Mouse (Mus musculus) testis, adult 2 months (tissue): Measurements from ENCODE around the gene Ifna6. TPM values are rescaled to one million over a fixed set of nuclear protein-coding genes. Genes with fewer than 3 reads are reported as not detected.
"Not testable (repeated sequence)": the region's sequence is repeated elsewhere in the genome, so short reads cannot be mapped to it uniquely, and the experiment has no call there.

Experiments
- H3K27ac ChIP-seq: fragments of 200-500 bp; 2 replicates; pipeline ENCODE4 v1.5.1; 2012; ENCODE audit warnings: low read depth, low read length; ENCODE audit not compliant: control insufficient read depth, insufficient read depth
- H3K27me3 ChIP-seq: fragments of 200-500 bp; 2 replicates; pipeline ENCODE4 v1.6.1; 2012; ENCODE audit warnings: mild to moderate bottlenecking, low read length, moderate library complexity; ENCODE audit not compliant: control insufficient read depth, insufficient read depth
- H3K36me3 ChIP-seq: fragments of 200-500 bp; 2 replicates; pipeline ENCODE4 v1.6.1; 2012; ENCODE audit warnings: mild to moderate bottlenecking, low read length; ENCODE audit not compliant: control insufficient read depth, insufficient read depth
- H3K4me1 ChIP-seq: fragments of 200-500 bp; 2 replicates; pipeline ENCODE4 v1.6.1; 2012; ENCODE audit warnings: low read length; ENCODE audit not compliant: control insufficient read depth, insufficient read depth
- H3K4me3 ChIP-seq: fragments of 200-500 bp; 2 replicates; pipeline ENCODE4 v1.5.1; 2012; ENCODE audit warnings: low read depth, mild to moderate bottlenecking, low read length, moderate library complexity, mixed read lengths; ENCODE audit not compliant: control insufficient read depth
- CTCF ChIP-seq: fragments of 200-500 bp; IDR thresholded peaks from 2 replicates; pipeline ENCODE4 v1.5.1; 2012; ENCODE audit warnings: low read depth, mild to moderate bottlenecking, inconsistent platforms, low read length, moderate library complexity; ENCODE audit not compliant: control insufficient read depth, insufficient read depth, insufficient replicate concordance
- POLR2A ChIP-seq: fragments of 200-500 bp; IDR thresholded peaks from 2 replicates; pipeline ENCODE4 v1.6.1; 2012; ENCODE audit warnings: low read depth, mild to moderate bottlenecking, inconsistent platforms, low read length, moderate library complexity; ENCODE audit not compliant: control insufficient read depth
- polyA plus RNA-seq: library from polyadenylated mRNA; depleted of rRNA; stranded (reverse); fragments of >200 nt; gene quantifications from 2 replicates; pipeline ENCODE4 v1.2.3, GENCODE M21; 2012

Gene Ifna6
- polyA plus RNA-seq, 1 experiment: not detected

DNA sequence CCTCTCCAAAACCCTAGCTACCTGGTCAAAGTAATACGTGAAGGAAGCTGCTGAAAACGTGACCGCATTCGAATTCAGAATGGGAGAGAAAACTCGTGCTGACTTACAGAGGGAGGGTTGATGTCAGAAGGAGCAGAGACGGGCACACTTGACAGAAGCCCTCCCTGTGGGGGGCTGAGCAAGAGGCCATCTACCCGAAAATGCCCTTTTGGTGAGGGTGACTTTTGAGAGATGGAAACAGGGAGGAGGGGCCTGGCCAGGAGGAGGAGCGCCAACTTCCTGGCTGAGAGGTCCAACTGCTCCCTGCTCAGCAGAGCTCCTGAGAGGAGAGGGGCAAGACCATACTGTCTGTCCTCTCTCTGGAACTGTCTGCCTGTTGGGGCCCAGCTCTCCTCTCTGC lies 22.0 kb upstream of the Ifna6 start, which contains the start of gene Gm13288:
Gene Gm13288 (plus strand): TSS at position 301 of the 400 bp plus-strand sequence.
- H3K4me1 ChIP-seq, H3K36me3 ChIP-seq, H3K27me3 ChIP-seq, H3K4me3 ChIP-seq, H3K27ac ChIP-seq: not testable (repeated sequence)

- H3K36me3 ChIP-seq, H3K27me3 ChIP-seq, H3K4me1 ChIP-seq, H3K4me3 ChIP-seq, H3K27ac ChIP-seq: not testable (repeated sequence)
Observed at GRCm38 (mm10) chr4:88805761-88806160, 21.5 kb upstream of the Ifna6 start.

DNA sequence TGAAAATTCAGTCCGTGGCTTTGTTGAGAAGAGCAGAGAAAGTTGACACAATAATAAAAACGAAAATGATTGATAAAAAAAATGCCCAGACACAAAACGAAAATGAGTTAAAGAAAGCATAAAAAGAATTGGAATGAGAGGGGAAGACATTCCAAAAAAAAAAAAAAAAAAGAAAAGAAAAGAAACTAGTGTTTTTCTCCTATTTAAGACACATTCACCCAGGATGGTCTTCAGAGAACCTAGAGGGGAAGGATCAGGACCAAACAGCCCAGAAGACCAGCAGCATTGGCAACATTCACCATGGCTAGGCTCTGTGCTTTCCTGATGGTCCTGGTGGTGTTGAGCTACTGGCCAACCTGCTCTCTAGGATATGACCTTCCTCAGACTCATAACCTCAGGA lies 11.3 kb upstream of the Ifna6 start, which contains the start of gene Ifna7:
Gene Ifna7 (plus strand): TSS at position 301 of the 400 bp plus-strand sequence.
- TF ChIP-seq CTCF: no peak
- TF ChIP-seq POLR2A: no peak
- no peak within 1 kb of the TSS for H3K27ac ChIP-seq
- no peak within 1 kb of the TSS for H3K4me3 ChIP-seq
- H3K27me3 ChIP-seq: no peaks in the 10 kb centered on the region
- no peaks in the 10 kb centered on the region for H3K36me3 ChIP-seq
- no peaks in the 10 kb centered on the region for H3K4me1 ChIP-seq

- H3K4me1 ChIP-seq: no peaks in the 10 kb centered on the region
- no peak within 1 kb of the TSS for H3K27ac ChIP-seq
- H3K36me3 ChIP-seq: no peaks in the 10 kb centered on the region
- no peaks in the 10 kb centered on the region for H3K27me3 ChIP-seq
- TF ChIP-seq POLR2A: no peak
- TF ChIP-seq CTCF: no peak
- H3K4me3 ChIP-seq: no peak within 1 kb of the TSS
Observed at GRCm38 (mm10) chr4:88819659-88820058, 7.6 kb upstream of the Ifna6 start, which contains the start of gene Ifna11. Ifna11 (plus strand) TSS chr4:88819959.

- H3K4me3 ChIP-seq: no peak overlapping the region
- H3K27ac ChIP-seq: no peak overlapping the region
- H3K4me1 ChIP-seq: no peaks in the 10 kb centered on the region
- H3K36me3 ChIP-seq: no peaks in the 10 kb centered on the region
- no peaks in the 10 kb centered on the region for H3K27me3 ChIP-seq
- TF ChIP-seq POLR2A (no peak), CTCF (no peak)
Observed at GRCm38 (mm10) chr4:88822995-88823394, 4.2 kb upstream of the Ifna6 start.

DNA sequence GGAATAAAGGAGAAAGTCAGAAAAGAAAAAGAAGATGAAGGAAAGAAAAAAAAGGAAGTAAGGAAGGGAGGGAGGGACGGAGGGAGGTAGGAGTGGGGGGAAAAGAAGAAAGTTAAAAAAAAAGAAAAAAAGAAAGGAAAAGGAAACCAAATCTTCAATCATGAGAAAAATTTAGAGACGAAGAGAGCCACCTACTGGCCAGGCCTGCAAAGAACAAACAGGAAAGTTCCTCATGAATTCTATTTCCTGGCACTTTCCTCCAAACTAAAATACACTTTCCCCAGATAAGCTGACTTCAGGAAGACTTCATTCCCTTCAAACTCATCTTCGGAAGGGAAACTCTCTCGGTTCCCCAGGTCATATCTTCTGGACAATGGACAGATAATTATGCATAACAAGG lies 3.3 kb downstream of the Ifna6 start:
- no peak for TF ChIP-seq CTCF
- H3K27me3 ChIP-seq: no peaks in the 10 kb centered on the region
- H3K36me3 ChIP-seq: no peaks in the 10 kb centered on the region
- H3K4me3 ChIP-seq: no peak overlapping the region
- H3K4me1 ChIP-seq: no peaks in the 10 kb centered on the region
- H3K27ac ChIP-seq: no peak overlapping the region

- not testable (repeated sequence) for H3K36me3 ChIP-seq, H3K4me3 ChIP-seq, H3K27me3 ChIP-seq, H3K4me1 ChIP-seq, H3K27ac ChIP-seq
Observed at GRCm38 (mm10) chr4:88835225-88835624, 8.0 kb downstream of the Ifna6 start, which contains the start of gene Ifna5. Ifna5 (plus strand) TSS chr4:88835525.

DNA sequence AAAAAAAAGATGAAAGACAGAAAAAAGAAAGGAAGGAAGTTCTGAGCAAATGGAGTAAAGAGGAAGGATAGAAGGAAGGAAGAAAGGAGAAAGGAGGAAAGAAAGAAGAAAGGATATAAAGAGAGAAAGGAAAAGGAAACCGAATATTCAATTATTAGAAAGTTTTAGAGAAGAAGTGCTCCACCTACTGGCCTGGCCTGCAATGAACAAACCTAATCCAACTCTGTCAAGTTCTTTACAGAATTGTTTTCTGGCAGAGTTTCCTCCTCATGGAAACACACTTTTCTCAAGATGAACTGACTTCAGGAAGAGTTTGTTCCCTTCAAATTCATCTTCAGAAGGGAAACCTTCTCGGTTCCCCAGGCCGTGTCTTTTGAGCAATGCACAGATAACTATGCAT lies 11.6 kb downstream of the Ifna6 start:
- TF ChIP-seq CTCF: no peak
- TF ChIP-seq POLR2A: no peak
- Histone ChIP-seq H3K36me3 (no peaks in the 10 kb centered on the region), H3K27ac (no peak overlapping the region), H3K27me3 (no peaks in the 10 kb centered on the region), H3K4me3 (no peak overlapping the region), H3K4me1 (no peaks in the 10 kb centered on the region)
